Mouse (Mus musculus) kidney, embryonic 14.5 days (tissue): ENCODE data around the gene Ctrc. TPM values are rescaled to one million over a fixed set of nuclear protein-coding genes. Genes with fewer than 3 reads are reported as not detected.
A peak's percentile ranks its signal among the peaks of the same experiment; 100 is the strongest.
"Not testable (repeated sequence)": the region's sequence is repeated elsewhere in the genome, so short reads cannot be mapped to it uniquely, and the experiment has no call there.

Source experiments
- ATAC-seq: fragments of 200-750 bp; cut with Nextera tagmentation; 2 replicates; pipeline ENCODE4 v1.8.0; 2017; ENCODE audit warnings: moderate number of reproducible peaks, mild to moderate bottlenecking, moderate TSS enrichment, moderate library complexity; ENCODE audit not compliant: low FRiP score, low TSS enrichment
- H3K27ac ChIP-seq: fragments of 300-500 bp; sonication (generic); 2 replicates; pipeline ENCODE4 v1.5.1; 2014; ENCODE audit warnings: low read depth, mild to moderate bottlenecking, low read length, moderate library complexity, mixed read lengths
- H3K27me3 ChIP-seq: fragments of 300-500 bp; sonication (generic); 2 replicates; pipeline ENCODE4 v1.6.1; 2014; ENCODE audit warnings: mild to moderate bottlenecking, low read length; ENCODE audit not compliant: control insufficient read depth, insufficient read depth
- H3K36me3 ChIP-seq: fragments of 300-500 bp; sonication (generic); 2 replicates; pipeline ENCODE4 v1.6.1; 2014; ENCODE audit warnings: low read length, mixed read lengths; ENCODE audit not compliant: control insufficient read depth, insufficient read depth
- H3K4me1 ChIP-seq: fragments of 300-500 bp; sonication (generic); 2 replicates; pipeline ENCODE4 v1.6.1; 2014; ENCODE audit warnings: low read length, mixed read lengths; ENCODE audit not compliant: control insufficient read depth, insufficient read depth
- H3K4me2 ChIP-seq: fragments of 300-500 bp; sonication (generic); replicated peaks from 2 replicates; pipeline ENCODE4 v1.6.1; 2014; ENCODE audit warnings: low read depth, mild to moderate bottlenecking, low read length
- H3K4me3 ChIP-seq: fragments of 300-500 bp; sonication (generic); 2 replicates; pipeline ENCODE4 v1.5.1; 2014; ENCODE audit warnings: mild to moderate bottlenecking, low read length
- H3K9ac ChIP-seq: fragments of 300-500 bp; sonication (generic); 2 replicates; pipeline ENCODE4 v1.6.1; 2014; ENCODE audit warnings: low read depth, mild to moderate bottlenecking, low read length, moderate library complexity
- H3K9me3 ChIP-seq: fragments of 300-500 bp; sonication (generic); 2 replicates; pipeline ENCODE4 v1.6.1; 2016; ENCODE audit warnings: low read length; ENCODE audit not compliant: control insufficient read depth
- WGBS: fragments of 180-500 bp; shearing (Covaris S2); extraction: QIAGEN DNeasy Blood & Tissue Kit; methylation state at CpG from one replicate; pipeline ENCODE4 v1.1.7; 2014; 5-methylcytosine and 5-hydroxymethylcytosine counted together
- polyA plus RNA-seq: library from polyadenylated mRNA; unstranded; fragments of >200 nt; fragmentation: Nextera tagmentation; extraction: Ambion mirVana; gene quantifications from 2 replicates; pipeline ENCODE4 v1.2.1, GENCODE M21; 2014

Ctrc gene
- polyA plus RNA-seq, 1 experiment from 2014 or later = not detected

- no peak overlapping the region for H3K4me3 ChIP-seq
- no peaks in the 10 kb centered on the region for H3K9me3 ChIP-seq
- no peak overlapping the region for H3K9ac ChIP-seq
- no peak for ATAC-seq
- 89% methylated on average over 8 of the region's 8 CpGs for WGBS
- H3K27me3 ChIP-seq = no peaks in the 10 kb centered on the region
- H3K4me1 ChIP-seq = no peaks in the 10 kb centered on the region
- peaks cover 77% of the 10 kb centered on the region for H3K36me3 ChIP-seq
- no peak overlapping the region for H3K4me2 ChIP-seq
- H3K27ac ChIP-seq = no peak overlapping the region
These were observed 64.8 kb downstream of the Ctrc start for GRCm38 (mm10) chr4:141781201-141781985.

GRCm38 (mm10) chr4:141779828-141780227 is 66.3 kb downstream of the Ctrc start:
- WGBS = 89% methylated on average over 8 of the region's 8 CpGs
- no peaks in the 10 kb centered on the region for H3K4me1 ChIP-seq
- H3K9me3 ChIP-seq = no peaks in the 10 kb centered on the region
- no peak overlapping the region for H3K4me3 ChIP-seq
- H3K27me3 ChIP-seq = no peaks in the 10 kb centered on the region
- peaks cover 88% of the 10 kb centered on the region for H3K36me3 ChIP-seq
- H3K4me2 ChIP-seq = no peak overlapping the region
- no peak overlapping the region for H3K27ac ChIP-seq
- ATAC-seq = no peak
- no peak overlapping the region for H3K9ac ChIP-seq

GRCm38 (mm10) chr4:141773019-141773418 is 73.1 kb downstream of the Ctrc start:
- not testable (repeated sequence) for H3K4me3 ChIP-seq

GRCm38 (mm10) chr4:141771823-141772222 is 74.3 kb downstream of the Ctrc start:
- no peak overlapping the region for H3K9ac ChIP-seq
- no peaks in the 10 kb centered on the region for H3K4me1 ChIP-seq
- H3K27me3 ChIP-seq = no peaks in the 10 kb centered on the region
- H3K9me3 ChIP-seq = no peaks in the 10 kb centered on the region
- 94% methylated on average over 8 of the region's 8 CpGs for WGBS
- no peak overlapping the region for H3K4me2 ChIP-seq
- H3K36me3 ChIP-seq = peaks cover 75% of the 10 kb centered on the region
- H3K27ac ChIP-seq = no peak overlapping the region
- no peak for ATAC-seq
- H3K4me3 ChIP-seq = no peak overlapping the region

More at GRCm38 (mm10) chr4:141773019-141773418, 73.1 kb downstream of the Ctrc start:
- H3K36me3 ChIP-seq = peaks cover 74% of the 10 kb centered on the region
- H3K4me2 ChIP-seq, ATAC-seq, H3K27ac ChIP-seq, H3K4me1 ChIP-seq, H3K9ac ChIP-seq, H3K27me3 ChIP-seq, H3K9me3 ChIP-seq: not testable (repeated sequence)
- WGBS = 86% methylated on average over 4 of the region's 4 CpGs

- Histone ChIP-seq H3K27ac (no peak overlapping the region), H3K36me3 (peaks cover 58% of the 10 kb centered on the region), H3K9me3 (no peaks in the 10 kb centered on the region), H3K9ac (no peak overlapping the region), H3K4me1 (no peaks in the 10 kb centered on the region), H3K27me3 (no peaks in the 10 kb centered on the region), H3K4me3 (no peak overlapping the region), H3K4me2 (no peak overlapping the region)
- no peak for ATAC-seq
- 95% methylated on average over 8 of the region's 8 CpGs for WGBS
These were observed 76.5 kb downstream of the Ctrc start for GRCm38 (mm10) chr4:141769501-141770160.

GRCm38 (mm10) chr4:141767353-141768036 is 78.7 kb downstream of the Ctrc start:
- no peaks in the 10 kb centered on the region for H3K9me3 ChIP-seq
- 70% methylated on average over 19 of the region's 19 CpGs for WGBS

GRCm38 (mm10) chr4:141766668-141767352 is 79.3 kb downstream of the Ctrc start:
- H3K4me1 ChIP-seq = no peaks in the 10 kb centered on the region
- peak; percentile 46; the same call in 1 of the 2 replicates for ATAC-seq
- no peak overlapping the region for H3K9ac ChIP-seq
- no peak overlapping the region for H3K4me2 ChIP-seq
- no peaks in the 10 kb centered on the region for H3K27me3 ChIP-seq
- H3K27ac ChIP-seq = peak overlapping the region; percentile 86
- WGBS = 63% methylated on average over 19 of the region's 19 CpGs
- H3K4me3 ChIP-seq = no peak overlapping the region
- H3K9me3 ChIP-seq = no peaks in the 10 kb centered on the region
- peaks cover 63% of the 10 kb centered on the region for H3K36me3 ChIP-seq

More at GRCm38 (mm10) chr4:141767353-141768036, 78.7 kb downstream of the Ctrc start:
- no peak overlapping the region for H3K4me3 ChIP-seq
- H3K9ac ChIP-seq = no peak overlapping the region
- peaks cover 60% of the 10 kb centered on the region for H3K36me3 ChIP-seq
- peak overlapping the region; percentile 86 for H3K27ac ChIP-seq
- ATAC-seq = peak; percentile 36; the same call in 1 of the 2 replicates
- no peak overlapping the region for H3K4me2 ChIP-seq
- no peaks in the 10 kb centered on the region for H3K4me1 ChIP-seq
- H3K27me3 ChIP-seq = no peaks in the 10 kb centered on the region

- H3K27me3 ChIP-seq = no peaks in the 10 kb centered on the region
- H3K4me1 ChIP-seq = no peaks in the 10 kb centered on the region
- H3K9me3 ChIP-seq = no peaks in the 10 kb centered on the region
- H3K4me2 ChIP-seq = no peak overlapping the region
- peak overlapping the region; percentile 86; the same call in 1 of the 2 replicates for H3K27ac ChIP-seq
- WGBS = 87% methylated on average over 8 of the region's 8 CpGs
- H3K9ac ChIP-seq = no peak overlapping the region
- H3K4me3 ChIP-seq = no peak overlapping the region
- H3K36me3 ChIP-seq = peaks cover 61% of the 10 kb centered on the region
- ATAC-seq = no peak
These were observed 79.9 kb downstream of the Ctrc start for GRCm38 (mm10) chr4:141766316-141766667.
